Mouse (Mus musculus): Measurements from ENCODE around the gene Cap2. TPM values are rescaled to one million over a fixed set of nuclear protein-coding genes. Genes with fewer than 3 reads are reported as not detected.
A peak's percentile ranks its signal among the peaks of the same experiment; 100 is the strongest.

Cap2 gene
- polyA plus RNA-seq, 1 experiment from 2014 or later, result 159 TPM

- Histone ChIP-seq H3K27ac (replicated peaks in 1 of 2; ENCODE audit: control insufficient read depth in 1 of 2, insufficient read depth in 1 of 2, low read depth in 2 of 2, low read length in 2 of 2) (no peak overlapping the region), H3K4me2 (ENCODE audit: low read length) (no peak overlapping the region), H3K27me3 (ENCODE audit: control insufficient read depth, insufficient read depth, low read length) (no peaks in the 10 kb centered on the region), H3K36me3 (ENCODE audit: control insufficient read depth, insufficient read depth, low read length) (peaks cover 17% of the 10 kb centered on the region), H3K9ac (ENCODE audit: low read length) (no peak overlapping the region), H3K4me3 (ENCODE audit: control insufficient read depth in 1 of 2, insufficient read depth in 1 of 2, low read depth in 1 of 2, low read length in 2 of 2) (no peak overlapping the region), H3K9me3 (ENCODE audit: control insufficient read depth, low read length) (no peaks in the 10 kb centered on the region), H3K4me1 (ENCODE audit: control insufficient read depth in 2 of 2, insufficient read depth in 2 of 2, low read length in 2 of 2) (peaks cover 0 to 25% of the 10 kb centered on the region in 2 experiments; a peak in 3 of 4 replicates)
- 73% methylated on average over 6 of the region's 6 CpGs for WGBS
- no peak for ATAC-seq (ENCODE audit: insufficient number of reproducible peaks, insufficient read depth, low FRiP score, low read depth)
These were observed 43.0 kb downstream of the Cap2 start for GRCm38 (mm10) chr13:46544608-46545007.

GRCm38 (mm10) chr13:46545081-46545480 lies 43.4 kb downstream of the Cap2 start:
- Histone ChIP-seq H3K4me1 (ENCODE audit: control insufficient read depth in 2 of 2, insufficient read depth in 2 of 2, low read length in 2 of 2) (peaks cover 0 to 29% of the 10 kb centered on the region in 2 experiments; a peak in 3 of 4 replicates), H3K9me3 (ENCODE audit: control insufficient read depth, low read length) (no peaks in the 10 kb centered on the region), H3K27ac (replicated peaks in 1 of 2; ENCODE audit: control insufficient read depth in 1 of 2, insufficient read depth in 1 of 2, low read depth in 2 of 2, low read length in 2 of 2) (no peak overlapping the region), H3K9ac (ENCODE audit: low read length) (no peak overlapping the region), H3K4me2 (ENCODE audit: low read length) (no peak overlapping the region), H3K27me3 (ENCODE audit: control insufficient read depth, insufficient read depth, low read length) (no peaks in the 10 kb centered on the region), H3K36me3 (ENCODE audit: control insufficient read depth, insufficient read depth, low read length) (peaks cover 12% of the 10 kb centered on the region; the same call in 1 of the 2 replicates), H3K4me3 (ENCODE audit: control insufficient read depth in 1 of 2, insufficient read depth in 1 of 2, low read depth in 1 of 2, low read length in 2 of 2) (no peak overlapping the region)
- WGBS, result 61% methylated on average over 9 of the region's 9 CpGs
- no peak for ATAC-seq (ENCODE audit: insufficient number of reproducible peaks, insufficient read depth, low FRiP score, low read depth)

- no peak overlapping the region for H3K4me2 ChIP-seq (ENCODE audit: low read length)
- 0 out of 4 replicates have a peak overlapping the region, but pooled peaks of 1 of the 2 experiments have one; percentile 39 for H3K27ac ChIP-seq (replicated peaks in 1 of 2; ENCODE audit: control insufficient read depth in 1 of 2, insufficient read depth in 1 of 2, low read depth in 2 of 2, low read length in 2 of 2)
- WGBS, result 75% methylated on average over 4 of the region's 4 CpGs
- no peak overlapping the region for H3K9ac ChIP-seq (ENCODE audit: low read length)
- ATAC-seq (ENCODE audit: insufficient number of reproducible peaks, insufficient read depth, low FRiP score, low read depth), result no peak
- no peak overlapping the region for H3K4me3 ChIP-seq (ENCODE audit: control insufficient read depth in 1 of 2, insufficient read depth in 1 of 2, low read depth in 1 of 2, low read length in 2 of 2)
- H3K9me3 ChIP-seq (ENCODE audit: control insufficient read depth, low read length), result no peaks in the 10 kb centered on the region
- H3K27me3 ChIP-seq (ENCODE audit: control insufficient read depth, insufficient read depth, low read length), result no peaks in the 10 kb centered on the region
- H3K4me1 ChIP-seq (ENCODE audit: control insufficient read depth in 2 of 2, insufficient read depth in 2 of 2, low read length in 2 of 2), result peaks cover 4 to 42% of the 10 kb centered on the region in 2 experiments
- peaks cover 9% of the 10 kb centered on the region; the same call in 1 of the 2 replicates for H3K36me3 ChIP-seq (ENCODE audit: control insufficient read depth, insufficient read depth, low read length)
These were observed 45.2 kb downstream of the Cap2 start for GRCm38 (mm10) chr13:46546846-46547245.

- H3K9me3 ChIP-seq (ENCODE audit: control insufficient read depth, low read length), result no peaks in the 10 kb centered on the region
- WGBS, result 53% methylated on average over 1 of the region's 1 CpGs
- peaks cover 4 to 42% of the 10 kb centered on the region in 2 experiments for H3K4me1 ChIP-seq (ENCODE audit: control insufficient read depth in 2 of 2, insufficient read depth in 2 of 2, low read length in 2 of 2)
- no peak for ATAC-seq (ENCODE audit: insufficient number of reproducible peaks, insufficient read depth, low FRiP score, low read depth)
- H3K4me3 ChIP-seq (ENCODE audit: control insufficient read depth in 1 of 2, insufficient read depth in 1 of 2, low read depth in 1 of 2, low read length in 2 of 2), result no peak overlapping the region
- H3K36me3 ChIP-seq (ENCODE audit: control insufficient read depth, insufficient read depth, low read length), result peaks cover 8% of the 10 kb centered on the region; the same call in 1 of the 2 replicates
- no peak overlapping the region for H3K27ac ChIP-seq (replicated peaks in 1 of 2; ENCODE audit: control insufficient read depth in 1 of 2, insufficient read depth in 1 of 2, low read depth in 2 of 2, low read length in 2 of 2)
- H3K27me3 ChIP-seq (ENCODE audit: control insufficient read depth, insufficient read depth, low read length), result no peaks in the 10 kb centered on the region
- H3K4me2 ChIP-seq (ENCODE audit: low read length), result no peak overlapping the region
- no peak overlapping the region for H3K9ac ChIP-seq (ENCODE audit: low read length)
These were observed 45.6 kb downstream of the Cap2 start for GRCm38 (mm10) chr13:46547253-46547652.

- no peak for ATAC-seq (ENCODE audit: insufficient number of reproducible peaks, insufficient read depth, low FRiP score, low read depth)
These were observed 46.5 kb downstream of the Cap2 start for GRCm38 (mm10) chr13:46548132-46548531.

GRCm38 (mm10) chr13:46548600-46549179 lies 47.0 kb downstream of the Cap2 start:
- no peak for ATAC-seq (ENCODE audit: insufficient number of reproducible peaks, insufficient read depth, low FRiP score, low read depth)
- Histone ChIP-seq H3K9ac (ENCODE audit: low read length) (no peak overlapping the region), H3K27ac (replicated peaks in 1 of 2; ENCODE audit: control insufficient read depth in 1 of 2, insufficient read depth in 1 of 2, low read depth in 2 of 2, low read length in 2 of 2) (no peak overlapping the region), H3K4me2 (ENCODE audit: low read length) (no peak overlapping the region), H3K4me3 (ENCODE audit: control insufficient read depth in 1 of 2, insufficient read depth in 1 of 2, low read depth in 1 of 2, low read length in 2 of 2) (no peak overlapping the region), H3K27me3 (ENCODE audit: control insufficient read depth, insufficient read depth, low read length) (no peaks in the 10 kb centered on the region), H3K9me3 (ENCODE audit: control insufficient read depth, low read length) (no peaks in the 10 kb centered on the region), H3K4me1 (ENCODE audit: control insufficient read depth in 2 of 2, insufficient read depth in 2 of 2, low read length in 2 of 2) (peaks cover 4 to 44% of the 10 kb centered on the region in 2 experiments), H3K36me3 (ENCODE audit: control insufficient read depth, insufficient read depth, low read length) (peaks cover 6% of the 10 kb centered on the region; the same call in 1 of the 2 replicates)
- WGBS, result 85% methylated on average over 5 of the region's 5 CpGs

More at GRCm38 (mm10) chr13:46548132-46548531, 46.5 kb downstream of the Cap2 start:
- Histone ChIP-seq H3K4me3 (ENCODE audit: control insufficient read depth in 1 of 2, insufficient read depth in 1 of 2, low read depth in 1 of 2, low read length in 2 of 2) (no peak overlapping the region), H3K9me3 (ENCODE audit: control insufficient read depth, low read length) (no peaks in the 10 kb centered on the region), H3K27me3 (ENCODE audit: control insufficient read depth, insufficient read depth, low read length) (no peaks in the 10 kb centered on the region), H3K9ac (ENCODE audit: low read length) (no peak overlapping the region), H3K4me1 (ENCODE audit: control insufficient read depth in 2 of 2, insufficient read depth in 2 of 2, low read length in 2 of 2) (peaks cover 4 to 42% of the 10 kb centered on the region in 2 experiments), H3K4me2 (ENCODE audit: low read length) (no peak overlapping the region), H3K27ac (replicated peaks in 1 of 2; ENCODE audit: control insufficient read depth in 1 of 2, insufficient read depth in 1 of 2, low read depth in 2 of 2, low read length in 2 of 2) (no peak overlapping the region), H3K36me3 (ENCODE audit: control insufficient read depth, insufficient read depth, low read length) (peaks cover 6% of the 10 kb centered on the region; the same call in 1 of the 2 replicates)
- WGBS, result 81% methylated on average over 8 of the region's 8 CpGs

GRCm38 (mm10) chr13:46550627-46551026 lies 49.0 kb downstream of the Cap2 start:
- 54% methylated on average over 10 of the region's 10 CpGs for WGBS
- Histone ChIP-seq H3K27me3 (ENCODE audit: control insufficient read depth, insufficient read depth, low read length) (no peaks in the 10 kb centered on the region), H3K36me3 (ENCODE audit: control insufficient read depth, insufficient read depth, low read length) (peaks cover 5% of the 10 kb centered on the region; the same call in 1 of the 2 replicates), H3K9me3 (ENCODE audit: control insufficient read depth, low read length) (no peaks in the 10 kb centered on the region), H3K4me1 (ENCODE audit: control insufficient read depth in 2 of 2, insufficient read depth in 2 of 2, low read length in 2 of 2) (peaks cover 4 to 40% of the 10 kb centered on the region in 2 experiments), H3K27ac (replicated peaks in 1 of 2; ENCODE audit: control insufficient read depth in 1 of 2, insufficient read depth in 1 of 2, low read depth in 2 of 2, low read length in 2 of 2) (peak overlapping the region in 1 of 2 experiments; percentile 48; a peak in 1 of 4 replicates), H3K4me2 (ENCODE audit: low read length) (peak overlapping the region; percentile 28; the same call in 1 of the 2 replicates), H3K4me3 (ENCODE audit: control insufficient read depth in 1 of 2, insufficient read depth in 1 of 2, low read depth in 1 of 2, low read length in 2 of 2) (no peak overlapping the region), H3K9ac (ENCODE audit: low read length) (no peak overlapping the region)
- ATAC-seq (ENCODE audit: insufficient number of reproducible peaks, insufficient read depth, low FRiP score, low read depth), result no peak

All from heart, embryonic 14.5 days (tissue).